Mouse (Mus musculus) right cerebral cortex, postnatal 25 days (tissue): ENCODE data around the gene Ssh3.
A peak's percentile ranks its signal among the peaks of the same experiment; 100 is the strongest.
"Not testable (repeated sequence)": the region's sequence is repeated elsewhere in the genome, so short reads cannot be mapped to it uniquely, and the experiment has no call there.

Source experiments
- DNase-seq: peaks from one replicate; pipeline ENCODE4 v3.0.0; 2022

Ssh3 gene

DNA sequence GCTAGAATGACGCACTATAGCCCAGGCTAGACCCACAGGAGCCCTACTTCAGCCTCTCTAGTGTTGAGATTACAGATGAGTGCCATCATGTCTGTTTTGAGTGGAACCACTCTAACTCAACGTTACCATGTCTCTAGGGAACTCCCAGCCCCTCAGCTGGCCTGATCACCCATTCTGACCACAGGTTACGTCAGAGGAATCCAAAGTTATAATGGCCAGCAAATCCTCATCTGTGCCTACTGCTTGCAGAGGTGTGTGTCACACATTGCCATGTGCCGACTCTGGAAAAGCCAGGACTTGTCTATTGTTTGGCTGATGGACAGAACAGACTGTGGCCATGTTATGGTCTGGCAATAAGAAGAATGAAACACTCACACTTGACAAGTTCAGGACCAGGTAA lies 26.4 kb upstream of the Ssh3 start:
- DNase-seq: no peak

DNA sequence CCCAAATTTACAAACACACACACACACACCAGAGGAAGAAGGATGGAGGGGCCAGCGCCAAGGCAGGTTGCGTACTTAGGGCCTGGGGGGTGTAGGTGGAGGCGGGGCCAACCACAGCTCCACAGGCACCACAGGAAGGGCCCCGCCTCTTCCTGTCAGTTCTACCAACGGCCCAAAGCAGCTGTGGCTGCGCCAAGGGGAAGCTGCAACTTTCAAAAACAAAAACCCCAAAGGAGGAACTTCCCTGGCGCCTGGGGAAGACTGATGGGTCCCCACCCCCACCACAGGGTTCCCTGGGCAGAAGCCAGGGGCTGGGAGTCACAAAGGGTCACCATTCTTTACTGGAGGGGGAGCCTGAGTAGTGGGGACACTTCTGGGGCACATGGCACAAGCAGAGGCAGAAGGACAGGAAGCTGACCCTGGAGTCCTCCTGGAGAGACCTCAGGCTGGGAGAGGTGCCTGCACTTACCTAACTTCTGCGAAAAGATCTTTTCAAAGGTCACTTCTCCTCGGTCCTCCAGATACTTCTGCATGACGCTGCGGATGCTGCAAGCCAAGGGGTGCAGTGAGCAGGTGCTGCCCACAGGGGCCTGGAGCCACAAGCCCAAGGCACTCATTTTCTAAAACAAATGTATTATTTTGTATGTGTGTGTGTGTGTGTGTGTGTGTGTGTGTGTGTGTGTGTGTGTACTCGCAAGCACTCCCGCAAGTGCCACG lies 25.6 kb upstream of the Ssh3 start:
- no peak for DNase-seq

DNA sequence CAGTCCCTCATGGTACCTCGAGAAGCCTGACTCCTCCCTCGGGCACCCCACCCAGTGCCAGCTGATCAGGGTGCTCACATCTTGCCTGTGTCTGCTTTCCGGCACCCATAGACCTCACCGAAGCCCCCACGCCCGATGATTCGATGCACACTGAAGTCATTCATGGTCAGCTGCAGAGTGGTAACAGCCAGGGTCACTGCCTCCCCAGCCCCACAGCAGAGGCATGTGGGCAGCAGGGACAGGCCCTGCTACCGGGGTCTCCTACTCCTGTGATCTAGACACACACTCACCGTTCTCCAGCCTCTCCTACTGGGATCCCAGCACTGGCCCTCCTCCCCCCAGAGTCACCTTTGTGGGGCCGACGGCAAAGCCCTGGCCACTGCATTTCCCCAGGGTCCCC lies 22.2 kb upstream of the Ssh3 start:
- DNase-seq: no peak

DNA sequence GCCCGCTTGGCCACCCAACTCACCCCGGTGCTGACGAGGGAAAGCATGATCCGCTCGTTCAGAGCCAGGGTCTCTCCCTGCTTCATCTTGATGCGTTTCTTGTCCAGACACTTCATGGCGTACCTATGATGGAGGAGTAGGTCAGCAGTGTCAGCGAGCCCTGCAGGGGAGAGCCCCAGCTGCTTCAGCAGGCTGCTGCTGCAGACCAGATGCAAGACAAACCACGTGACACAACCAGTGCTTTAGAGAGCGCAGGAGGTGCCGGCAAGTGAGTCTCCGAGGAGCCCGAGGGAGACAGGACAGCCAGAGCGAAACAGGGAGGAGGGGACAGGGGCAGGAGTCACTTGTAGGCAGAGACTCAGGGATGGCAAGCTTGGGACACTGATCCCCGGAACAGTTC lies 21.8 kb upstream of the Ssh3 start:
- no peak for DNase-seq

DNA sequence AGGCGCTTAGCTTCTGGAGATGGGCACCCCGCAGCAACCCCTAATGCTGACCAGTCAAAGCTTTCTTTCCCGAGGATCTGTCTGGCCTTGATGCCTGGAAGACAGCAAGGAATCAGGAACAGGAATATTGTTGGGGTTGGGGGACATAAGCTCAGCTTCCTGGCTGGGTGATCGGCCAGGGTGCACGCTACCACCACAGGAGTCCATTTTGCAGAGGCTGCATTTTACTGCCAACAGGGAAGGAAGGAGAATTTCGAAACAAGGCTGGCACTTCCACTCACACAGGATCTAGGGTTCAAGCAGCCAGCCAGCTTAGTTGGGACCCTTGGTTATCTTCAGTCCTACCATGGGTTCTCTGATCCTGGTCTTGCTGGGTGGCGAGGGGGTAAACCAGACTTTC lies 14.7 kb upstream of the Ssh3 start:
- DNase-seq: no peak

DNA sequence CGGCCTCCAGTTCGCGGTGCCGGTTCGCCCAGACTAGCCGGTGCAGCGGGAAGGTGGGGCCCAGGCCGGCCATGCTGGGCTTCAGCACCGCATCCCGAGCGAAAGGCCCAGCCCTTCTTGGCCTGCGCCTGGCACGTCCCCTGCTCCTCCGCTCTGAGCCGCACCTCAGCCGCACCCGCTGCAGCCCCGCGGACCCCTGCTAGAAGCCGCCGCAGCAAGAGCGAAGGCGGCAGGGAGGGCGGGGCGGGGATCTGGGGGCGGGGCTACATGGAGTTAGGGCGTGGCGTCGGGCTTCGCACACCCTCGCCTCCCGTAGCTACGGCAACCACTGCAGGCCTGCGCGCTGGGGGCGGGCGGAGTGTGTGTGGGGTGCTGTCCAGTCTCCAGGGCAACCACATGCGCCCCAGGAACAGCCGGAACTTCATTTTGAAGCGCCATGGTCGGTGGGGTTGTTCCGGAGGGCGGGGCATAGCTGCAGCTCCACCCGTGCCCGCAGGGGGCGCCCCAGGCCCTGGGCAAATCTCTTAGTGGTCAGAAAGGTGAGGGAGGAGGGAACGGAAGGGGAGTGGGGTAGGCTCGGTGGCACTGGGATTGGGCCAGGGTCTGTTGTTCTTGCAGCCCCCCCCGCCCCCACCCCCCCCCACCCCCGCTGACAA lies 14.0 kb upstream of the Ssh3 start, which contains the start of gene Ankrd13d:
TSS of gene Ankrd13d (minus strand) at position 240 of the 656 bp plus-strand sequence.
- DNase-seq: peak; percentile 92

DNA sequence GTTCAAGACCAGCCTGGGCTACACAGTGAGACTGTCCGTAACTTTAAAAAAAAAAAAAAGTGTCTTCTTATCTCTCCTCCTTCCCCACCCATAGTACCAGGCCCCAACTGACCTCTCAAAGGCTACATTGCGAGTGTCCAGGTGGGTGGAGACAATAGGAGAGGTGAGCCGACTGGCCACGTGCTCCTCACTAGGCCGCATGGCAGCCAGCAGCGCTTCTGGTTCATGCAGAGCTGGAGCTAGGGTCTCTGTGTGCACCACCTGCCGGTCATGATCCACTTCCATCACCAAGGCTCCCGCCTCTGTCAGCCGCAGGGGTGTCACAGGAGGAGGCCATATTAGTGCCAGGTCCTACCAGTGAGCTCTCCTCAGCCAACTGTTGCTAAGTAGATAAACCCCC lies 11.4 kb upstream of the Ssh3 start:
- no peak for DNase-seq

DNA sequence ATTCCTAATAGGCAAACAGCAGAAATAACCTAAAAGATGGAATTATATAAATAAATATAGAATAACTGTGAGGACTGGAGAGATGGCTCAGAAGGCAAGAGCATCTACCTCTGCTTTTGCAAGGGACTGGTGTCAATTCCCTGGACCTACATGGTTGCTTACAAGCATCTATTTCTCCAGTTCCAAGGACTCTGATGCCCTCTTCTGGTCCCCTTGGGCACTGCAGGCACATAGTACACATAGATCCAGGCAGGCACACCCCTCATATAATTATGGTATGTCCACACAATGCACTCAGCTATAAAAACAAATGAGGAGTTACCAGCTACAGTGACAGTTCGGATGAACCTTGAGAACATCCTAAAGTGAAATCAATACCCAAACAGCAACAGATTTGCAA lies 10.5 kb upstream of the Ssh3 start:
- no peak for DNase-seq

DNA sequence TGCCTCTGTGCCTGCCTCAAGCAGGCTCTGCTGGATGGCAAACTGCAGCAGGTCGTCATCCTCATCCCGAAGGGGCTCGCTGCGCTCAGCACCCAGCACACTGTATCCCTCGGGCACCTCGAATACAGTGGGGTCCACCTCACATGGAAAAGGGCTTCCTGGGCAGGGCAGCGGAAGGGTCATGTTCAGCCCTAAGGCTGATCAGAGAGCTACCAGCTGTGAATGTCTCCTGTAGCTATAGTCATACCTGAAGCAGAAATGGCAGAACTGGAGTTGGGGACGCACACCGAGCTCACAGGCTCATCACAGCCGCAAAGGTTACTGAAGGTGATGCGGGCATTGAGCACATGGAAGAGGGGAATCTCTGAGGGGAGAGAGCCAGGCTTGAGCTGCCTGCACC lies 2.0 kb upstream of the Ssh3 start:
- DNase-seq: no peak

DNA sequence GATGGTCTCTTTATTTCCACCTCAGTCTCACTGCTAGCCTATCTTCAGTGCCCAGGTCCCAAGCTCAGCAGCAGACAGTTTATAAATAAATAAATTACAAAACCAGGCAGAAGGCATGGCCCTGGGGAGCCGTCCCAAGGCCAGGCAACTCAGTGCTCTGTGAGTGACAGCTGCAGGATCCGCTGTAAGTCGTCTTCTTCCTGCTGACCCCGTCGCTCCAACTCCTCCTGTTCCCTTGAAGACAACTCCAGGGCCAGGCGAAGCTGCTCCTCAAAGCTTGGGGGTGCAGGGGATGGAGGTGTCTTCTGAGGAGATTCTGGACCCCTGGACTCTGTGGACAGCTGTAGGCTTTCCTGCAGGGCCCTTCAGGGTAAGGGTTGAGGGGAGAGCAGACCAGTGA lies 1.2 kb upstream of the Ssh3 start:
- DNase-seq: no peak

DNA sequence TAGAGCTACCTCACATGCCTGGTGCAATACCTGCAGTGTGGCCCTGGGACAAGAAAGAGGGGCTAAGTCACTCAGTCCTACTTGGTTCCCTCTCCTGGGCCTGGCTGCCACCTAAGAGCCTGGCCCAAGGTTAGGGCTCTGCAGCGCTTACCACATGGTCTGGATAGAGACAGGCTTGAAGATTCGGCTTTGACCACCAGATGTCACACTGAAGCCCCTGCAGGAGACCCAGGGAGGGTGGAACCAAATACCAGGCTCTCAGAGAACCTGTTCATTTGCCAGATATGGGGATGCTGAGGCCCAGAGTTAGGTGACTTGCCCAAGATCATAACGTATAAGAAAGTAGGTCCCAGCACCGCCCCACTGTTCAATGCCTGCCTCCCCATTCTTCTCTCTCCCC lies 3.0 kb downstream of the Ssh3 start:
- no peak for DNase-seq

DNA sequence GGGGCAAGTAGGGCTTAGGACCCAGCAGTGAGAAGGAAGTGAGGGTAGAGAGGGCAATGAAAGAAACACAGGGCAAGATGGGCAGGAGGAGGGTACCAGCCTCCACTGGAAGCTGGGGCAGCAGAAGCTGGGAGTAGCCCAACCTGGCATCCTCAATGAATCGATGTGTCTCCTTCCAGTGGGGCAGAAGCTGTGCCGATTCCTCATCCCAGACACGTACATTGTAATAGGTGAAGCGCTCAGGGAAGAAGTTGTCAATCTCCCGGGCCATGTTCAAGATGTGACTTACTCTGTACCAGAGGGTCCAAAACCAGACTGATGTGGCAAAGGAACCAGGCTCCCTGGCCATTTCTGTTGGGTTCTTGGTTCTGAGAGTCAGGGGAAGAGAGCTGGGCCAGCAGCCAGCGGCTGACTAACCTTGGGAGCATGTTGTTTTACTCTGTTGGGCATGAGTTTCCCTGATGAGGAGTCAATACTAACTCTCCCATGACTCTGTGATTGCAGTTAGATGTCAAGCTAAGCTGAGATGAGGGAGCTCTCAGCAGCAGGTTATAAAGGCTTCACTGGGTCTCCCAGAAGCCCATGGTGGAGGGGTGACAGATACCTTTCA lies 4.7 kb downstream of the Ssh3 start:
- no peak for DNase-seq

DNA sequence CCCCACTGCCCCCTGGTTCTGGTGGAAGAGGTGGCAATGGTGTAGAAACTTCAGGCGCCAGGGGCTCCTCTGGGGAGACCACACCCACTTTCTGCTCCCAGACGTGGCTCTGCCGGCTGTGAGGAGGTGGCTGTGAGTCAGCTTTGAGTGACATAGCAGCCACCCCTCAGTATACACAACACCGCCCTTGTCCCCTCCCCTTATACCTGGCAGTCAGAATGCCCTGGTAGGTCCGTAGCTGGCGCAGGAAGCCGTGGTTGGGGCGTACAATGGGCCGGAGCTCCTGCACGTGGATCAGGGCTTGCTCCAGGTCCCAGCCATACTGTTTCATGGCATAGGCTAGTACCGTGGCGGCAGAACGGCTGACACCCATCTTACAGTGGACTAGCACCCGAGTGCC lies 5.3 kb downstream of the Ssh3 start:
- DNase-seq: peak; percentile 10

DNA sequence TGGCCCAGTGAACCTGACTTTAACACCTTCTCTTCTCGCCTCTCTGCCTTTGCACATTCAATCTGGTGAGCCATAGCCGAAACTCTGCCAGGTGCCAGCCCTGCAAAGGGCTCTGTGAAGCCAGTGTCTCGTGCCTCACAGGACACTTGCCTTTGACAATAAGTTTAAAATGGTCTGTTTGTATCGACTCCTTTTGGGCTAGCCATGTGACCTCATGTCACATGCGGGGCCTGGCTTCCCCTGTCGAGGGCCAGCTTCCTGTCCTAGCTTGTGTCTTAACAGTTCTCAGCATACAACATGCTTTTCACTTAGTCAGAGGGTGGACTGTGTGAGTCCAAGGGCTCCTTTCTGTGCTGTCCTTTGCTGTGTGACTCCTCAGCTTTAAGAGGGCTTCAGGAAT lies 6.2 kb downstream of the Ssh3 start:
- peak; percentile 3 for DNase-seq

DNA sequence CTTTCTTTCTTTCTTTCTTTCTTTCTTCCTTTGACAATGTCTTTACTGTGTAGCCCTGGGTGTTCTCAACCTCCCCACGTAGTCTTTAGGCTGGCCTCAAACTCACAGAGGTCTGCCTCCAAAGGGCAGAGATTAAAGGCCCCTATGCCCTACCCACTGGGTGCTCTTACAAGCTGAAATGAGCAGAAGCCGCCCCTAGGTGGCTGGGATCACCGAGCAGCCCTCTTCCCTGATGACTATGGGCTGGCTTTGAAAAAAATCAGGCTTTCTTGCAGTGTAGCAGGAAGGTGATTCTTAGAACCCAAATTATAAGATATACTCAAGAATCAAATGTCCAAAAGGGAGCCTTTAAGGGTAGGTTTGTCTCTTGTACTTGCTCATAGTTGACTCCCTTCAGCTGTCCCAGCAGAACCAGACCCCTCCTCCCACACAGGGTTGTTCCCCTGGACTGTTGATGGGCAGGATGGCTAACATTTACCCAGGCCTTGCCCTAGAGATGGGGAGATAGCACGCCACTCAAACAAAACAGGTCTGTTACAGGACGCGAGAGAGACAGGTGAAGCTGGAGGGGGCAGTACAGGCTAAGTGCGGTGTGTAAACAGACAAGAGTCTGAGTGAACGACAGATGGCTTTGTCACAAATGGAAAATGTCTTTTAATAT lies 7.8 kb downstream of the Ssh3 start:
- DNase-seq: no peak

DNA sequence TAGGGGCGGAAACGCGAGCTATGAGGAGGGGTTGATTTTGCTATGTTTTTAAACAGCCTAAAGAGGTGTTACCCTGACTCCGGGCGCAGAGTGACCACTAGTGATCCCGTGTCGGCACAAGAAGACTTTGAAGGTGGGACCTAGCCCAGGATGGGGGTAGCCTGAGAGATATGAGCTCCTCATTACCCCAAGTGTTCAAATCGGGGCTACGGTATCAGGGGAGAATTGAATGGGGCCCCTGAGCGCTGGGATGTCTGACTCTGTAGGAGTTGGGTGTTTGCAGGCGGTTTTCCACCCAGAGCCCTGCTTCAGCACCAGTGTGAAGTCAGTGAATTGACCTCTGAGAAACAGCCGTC lies 11.1 kb downstream of the Ssh3 start:
- DNase-seq: no peak

DNA sequence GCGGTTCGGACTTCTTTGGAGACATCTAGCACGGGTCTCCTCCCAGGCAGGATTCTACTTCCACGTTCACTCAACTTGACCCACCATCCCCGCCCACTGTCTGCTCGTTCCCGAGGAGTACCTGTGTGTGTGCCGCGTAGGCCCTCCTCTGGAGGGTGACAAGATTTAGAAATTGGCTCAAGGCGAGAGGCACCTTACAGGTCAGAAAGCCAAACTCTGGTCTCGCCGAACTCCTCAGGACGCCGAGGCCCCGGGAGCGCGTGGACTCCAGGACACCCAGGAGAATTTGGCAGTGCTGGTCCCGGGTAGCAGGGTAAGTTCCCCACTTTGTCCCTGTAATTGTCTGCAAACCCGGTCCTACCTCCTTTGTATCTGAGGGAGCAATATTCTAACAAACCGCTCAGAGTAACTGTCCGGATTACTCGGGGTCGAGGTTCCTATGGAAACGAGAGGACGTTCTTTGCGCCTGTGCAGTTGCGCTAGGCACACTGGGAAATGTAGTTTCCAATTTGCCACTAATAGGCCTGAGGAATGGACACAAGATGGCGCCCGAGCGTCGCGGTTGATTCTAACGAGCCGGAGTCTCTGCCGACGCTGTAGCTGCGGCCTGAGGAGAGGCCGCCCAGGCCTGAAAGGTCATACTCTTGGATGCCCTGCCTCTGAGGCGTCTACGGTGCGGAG lies 11.6 kb downstream of the Ssh3 start:
- peak; percentile 86 for DNase-seq

DNA sequence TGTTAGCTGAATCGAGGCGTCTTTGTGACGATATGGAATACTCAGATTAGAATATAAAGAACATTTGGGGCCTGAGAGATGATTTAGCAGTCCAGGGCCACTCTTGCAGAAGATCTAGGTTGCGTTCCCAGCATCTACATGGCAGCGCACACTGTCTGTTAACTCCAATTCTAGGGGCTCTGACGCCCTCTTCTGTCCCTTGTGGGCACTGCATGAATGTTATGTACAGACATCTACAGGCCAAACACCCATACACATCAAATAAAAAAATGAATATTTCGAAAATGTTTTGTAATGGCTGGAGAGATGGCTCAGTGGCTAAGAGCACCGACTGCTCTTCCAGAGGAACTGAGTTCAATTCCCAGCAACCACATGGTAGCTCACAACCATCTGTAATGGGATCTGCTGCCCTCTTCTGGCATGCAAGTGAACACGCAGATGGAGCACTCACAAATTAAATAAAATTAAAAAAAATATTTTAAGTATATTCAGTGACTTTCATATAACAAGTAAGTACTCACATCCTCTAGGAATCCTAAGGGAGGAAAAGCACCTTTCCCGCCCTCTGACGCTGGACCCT lies 13.3 kb downstream of the Ssh3 start:
- no peak for DNase-seq

DNA sequence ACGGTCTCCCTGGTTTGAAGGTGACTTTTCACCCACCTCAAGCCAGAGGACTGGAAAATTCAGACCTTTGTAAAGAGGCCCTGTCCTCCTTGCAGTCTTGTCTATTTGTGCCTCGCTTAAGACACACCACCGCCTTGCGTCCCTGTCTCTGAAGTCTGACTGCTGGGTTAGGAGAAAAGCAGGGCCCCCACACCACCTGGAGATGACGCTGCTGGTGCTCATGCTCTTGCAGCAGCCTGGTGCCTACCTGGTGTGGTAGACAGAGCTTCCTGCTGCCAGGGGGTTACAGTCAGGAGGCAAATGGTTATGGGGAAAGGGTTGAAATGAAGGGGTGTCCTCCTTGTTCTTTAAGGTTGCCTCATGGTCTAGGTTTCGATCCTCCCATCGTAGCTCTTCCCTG lies 14.8 kb downstream of the Ssh3 start:
- DNase-seq: no peak

DNA sequence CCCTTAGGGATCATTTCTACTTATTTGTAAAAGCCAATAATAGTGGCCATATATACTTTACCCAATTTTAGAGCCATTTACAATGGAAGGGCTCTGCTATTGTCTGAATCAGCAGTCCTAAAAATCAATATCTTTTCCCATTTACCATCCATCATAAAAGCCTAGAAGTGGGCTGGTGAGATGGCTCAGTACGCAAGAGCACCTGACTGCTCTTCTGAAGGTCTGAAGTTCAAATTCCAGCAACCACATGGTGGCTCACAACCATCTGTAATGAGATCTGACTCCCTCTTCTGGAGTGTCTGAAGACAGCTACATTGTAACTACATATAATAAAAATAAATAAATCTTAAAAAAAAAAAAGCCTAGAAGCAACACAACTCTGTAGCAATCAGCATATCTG lies 20.3 kb downstream of the Ssh3 start:
- not testable (repeated sequence) for DNase-seq

DNA sequence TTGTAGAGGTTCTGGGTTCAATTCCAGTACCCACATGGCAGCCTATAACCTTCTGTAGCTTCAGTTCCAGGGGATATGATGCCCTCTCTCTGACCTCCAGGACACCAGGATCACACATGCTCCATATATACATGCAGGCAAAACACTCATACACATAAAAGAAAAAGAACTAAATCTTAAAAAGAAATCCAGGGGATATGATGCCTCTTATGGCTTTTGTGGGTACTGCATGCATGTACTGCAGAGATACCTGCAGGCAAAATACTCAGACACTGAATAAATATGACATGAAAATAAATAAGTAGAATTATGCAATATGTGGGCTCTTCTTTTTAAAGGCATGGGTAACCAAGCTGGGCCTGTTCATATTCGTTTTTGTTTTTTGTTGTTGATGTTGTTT lies 22.0 kb downstream of the Ssh3 start:
- DNase-seq: no peak

DNA sequence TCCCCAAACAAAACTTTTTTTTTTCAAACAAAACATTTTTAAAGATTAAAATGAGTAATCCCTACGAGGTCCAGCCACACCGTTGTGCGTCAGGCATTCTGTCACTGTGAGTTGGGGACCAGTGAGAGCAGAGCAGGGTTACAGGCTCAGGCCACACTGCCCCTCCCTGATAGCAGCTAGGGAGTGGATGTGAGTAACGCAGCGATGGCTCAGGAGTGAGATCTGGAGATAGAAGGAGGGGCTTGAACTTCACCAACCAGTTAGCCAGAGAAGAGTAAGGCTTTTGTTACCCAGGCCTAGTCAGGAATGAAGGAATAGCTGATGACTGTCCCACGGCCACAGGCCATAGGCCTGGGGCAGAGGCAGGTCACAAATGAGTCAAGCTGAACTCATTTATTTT lies 24.2 kb downstream of the Ssh3 start:
- DNase-seq: no peak

DNA sequence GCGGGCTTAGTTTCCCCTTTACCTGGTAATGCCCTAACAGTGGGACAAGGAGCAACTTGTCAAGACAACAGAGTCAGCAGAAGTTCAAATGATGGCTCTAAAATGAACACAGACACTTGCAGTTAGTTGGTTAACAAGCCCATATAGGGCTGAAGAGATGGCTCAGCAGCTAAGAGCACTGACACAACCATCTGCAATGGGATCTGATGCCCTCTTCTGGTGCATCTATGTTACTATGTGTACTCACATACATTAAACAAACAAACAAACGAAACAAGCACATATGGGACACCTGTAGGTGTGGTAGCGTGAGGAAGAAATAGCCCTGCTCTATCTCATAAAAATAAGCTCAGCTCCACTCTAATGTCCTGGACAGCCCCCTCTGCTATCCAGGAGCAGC lies 26.6 kb downstream of the Ssh3 start:
- no peak for DNase-seq
